Mouse (Mus musculus) G1E-ER4 (cell line): ENCODE data around the gene Olfr520. TPM values are rescaled to one million over a fixed set of nuclear protein-coding genes. Genes with fewer than 3 reads are reported as not detected.

Experiments used
- GATA1 ChIP-seq: IDR thresholded peaks from one replicate; pipeline ENCODE4 v1.8.0; 2012; ENCODE audit warnings: low read length, inconsistent platforms
- polyA plus RNA-seq: library from polyadenylated mRNA; stranded (reverse); fragments of >175 nt; gene quantifications from 2 replicates; pipeline ENCODE4 v1.2.3, GENCODE M21; 2012

Olfr520 gene
- not detected in 2 replicates for polyA plus RNA-seq

- TF ChIP-seq GATA1 = no peak
Measured at GRCm38 (mm10) chr7:99729973-99730372, at the start of gene Olfr520. Gene Olfr520, plus strand, starts transcription at chr7:99730273.

GRCm38 (mm10) chr7:99680771-99681170 lies 49.3 kb upstream of the Olfr520 start:
- no peak for TF ChIP-seq GATA1

DNA sequence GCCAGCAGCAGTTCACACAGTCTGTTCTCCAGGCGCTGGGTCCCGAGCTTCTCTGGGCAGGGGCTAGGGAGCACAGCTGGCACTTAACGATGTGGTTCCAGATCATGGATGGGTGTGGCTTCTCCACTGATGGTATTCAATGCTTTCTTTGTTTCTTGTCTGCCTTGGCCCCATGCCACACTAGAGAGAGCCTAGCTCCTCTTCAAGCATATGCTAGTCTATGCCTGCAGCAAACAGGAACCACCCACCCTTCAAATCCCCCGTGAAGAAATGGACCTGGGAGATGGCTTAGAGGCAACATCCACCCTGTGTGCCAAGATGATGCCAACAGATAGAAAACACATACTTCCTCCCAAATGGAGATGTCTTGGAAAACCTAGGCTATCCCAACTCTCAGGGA lies 46.0 kb upstream of the Olfr520 start:
- no peak for TF ChIP-seq GATA1

- no peak for TF ChIP-seq GATA1
Measured at GRCm38 (mm10) chr7:99690819-99691218, 39.3 kb upstream of the Olfr520 start.

- no peak for TF ChIP-seq GATA1
Measured at GRCm38 (mm10) chr7:99692396-99692795, 37.7 kb upstream of the Olfr520 start.

GRCm38 (mm10) chr7:99693387-99693786 lies 36.7 kb upstream of the Olfr520 start:
- TF ChIP-seq GATA1 = no peak

GRCm38 (mm10) chr7:99693976-99694375 lies 36.1 kb upstream of the Olfr520 start:
- no peak for TF ChIP-seq GATA1

DNA sequence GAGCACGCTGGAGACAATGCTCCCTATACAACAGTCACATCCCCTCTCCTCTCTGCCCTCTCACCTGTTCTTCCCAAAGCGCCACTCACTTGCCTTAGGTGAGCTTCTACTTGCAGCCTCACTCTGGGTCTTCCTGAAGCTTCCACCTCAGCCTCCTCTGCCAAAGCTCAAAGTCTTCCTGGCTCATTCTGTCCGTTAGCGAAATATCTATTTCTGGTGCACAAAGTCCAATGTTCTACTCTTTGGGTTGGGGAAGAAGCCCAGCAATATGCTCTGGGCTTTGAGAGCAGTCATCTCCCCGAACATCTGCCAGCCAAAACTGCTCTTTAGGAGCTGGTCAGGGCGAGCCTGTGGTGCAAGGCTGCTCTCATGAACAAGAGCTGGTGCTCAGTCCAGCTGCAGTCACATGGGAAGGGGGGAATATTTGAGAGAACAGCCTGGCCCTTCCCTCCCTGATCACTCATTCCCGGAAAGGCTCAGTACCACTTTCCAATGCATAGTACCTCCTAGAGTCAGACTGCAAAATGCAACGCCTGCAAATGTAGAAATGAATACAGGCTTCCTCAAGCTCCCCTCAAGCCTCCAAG lies 34.5 kb upstream of the Olfr520 start:
- TF ChIP-seq GATA1 = no peak

GRCm38 (mm10) chr7:99698576-99698975 lies 31.5 kb upstream of the Olfr520 start:
- no peak for TF ChIP-seq GATA1

GRCm38 (mm10) chr7:99699106-99699505 lies 31.0 kb upstream of the Olfr520 start:
- no peak for TF ChIP-seq GATA1

- TF ChIP-seq GATA1 = no peak
Measured at GRCm38 (mm10) chr7:99699709-99700151, 30.3 kb upstream of the Olfr520 start.

DNA sequence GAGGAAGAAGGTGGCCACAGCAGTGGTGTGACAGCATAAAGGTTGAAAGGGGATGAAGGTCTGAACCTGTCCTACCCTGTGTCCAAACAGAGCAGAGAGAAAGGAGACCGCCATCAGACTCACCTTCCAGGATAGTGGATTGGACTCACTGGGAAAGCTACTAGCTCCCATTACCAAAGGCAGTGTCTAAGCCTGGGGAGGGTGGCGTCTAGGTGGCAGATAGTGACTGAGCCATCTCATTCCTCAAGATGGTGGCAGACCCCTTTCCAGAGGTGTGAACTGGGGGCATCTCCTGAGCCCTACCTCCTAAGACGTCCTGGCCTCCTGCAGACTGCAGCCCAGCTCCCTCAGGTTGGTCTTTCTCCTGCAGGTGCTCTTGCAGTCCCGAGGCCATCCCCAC lies 29.4 kb upstream of the Olfr520 start:
- TF ChIP-seq GATA1 = no peak

- TF ChIP-seq GATA1 = no peak
Measured at GRCm38 (mm10) chr7:99702201-99702600, 27.9 kb upstream of the Olfr520 start.

- no peak for TF ChIP-seq GATA1
Measured at GRCm38 (mm10) chr7:99704736-99705519, 25.1 kb upstream of the Olfr520 start.

- TF ChIP-seq GATA1 = no peak
Measured at GRCm38 (mm10) chr7:99706341-99707037, 23.6 kb upstream of the Olfr520 start.

- no peak for TF ChIP-seq GATA1
Measured at GRCm38 (mm10) chr7:99707038-99707595, 23.0 kb upstream of the Olfr520 start.
